Mouse (Mus musculus) limb, embryonic 11.5 days (tissue): ENCODE results near the gene Ehd1. TPM values are rescaled to one million over a fixed set of nuclear protein-coding genes. Genes with fewer than 3 reads are reported as not detected.

ENCODE experiments used
- ATAC-seq: fragments of 200-750 bp; cut with Nextera tagmentation; 2 replicates; pipeline ENCODE4 v1.8.0; 2017; ENCODE audit warnings: low read depth; ENCODE audit not compliant: insufficient number of reproducible peaks, low FRiP score, low TSS enrichment
- DNase-seq: peaks from one replicate; pipeline ENCODE4 v3.0.0-alpha.2; 2015; ENCODE audit warnings: low spot score
- H3K27ac ChIP-seq: fragments of 300-500 bp; sonication (generic); replicated peaks from 2 replicates; pipeline ENCODE4 v1.5.1; 2014; ENCODE audit warnings: low read depth, mild to moderate bottlenecking, low read length
- H3K27me3 ChIP-seq: fragments of 300-500 bp; sonication (generic); 2 replicates; pipeline ENCODE4 v1.6.1; 2014; ENCODE audit warnings: mild to moderate bottlenecking, low read length, mixed read lengths; ENCODE audit not compliant: control insufficient read depth, insufficient read depth
- H3K36me3 ChIP-seq: fragments of 300-500 bp; sonication (generic); 2 replicates; pipeline ENCODE4 v1.6.1; 2014; ENCODE audit warnings: mild to moderate bottlenecking, low read length, moderate library complexity, mixed read lengths; ENCODE audit not compliant: control insufficient read depth, insufficient read depth
- H3K4me1 ChIP-seq: fragments of 300-500 bp; sonication (generic); 2 replicates; pipeline ENCODE4 v1.6.1; 2014; ENCODE audit warnings: low read length, mixed read lengths; ENCODE audit not compliant: control insufficient read depth, insufficient read depth
- H3K4me2 ChIP-seq: fragments of 300-500 bp; sonication (generic); 2 replicates; pipeline ENCODE4 v1.6.1; 2014; ENCODE audit warnings: low read depth, mild to moderate bottlenecking, moderate library complexity; ENCODE audit not compliant: severe bottlenecking
- H3K4me3 ChIP-seq: fragments of 300-500 bp; sonication (generic); 2 replicates; pipeline ENCODE4 v1.5.1; 2014; ENCODE audit warnings: low read depth, low read length
- H3K9ac ChIP-seq: fragments of 300-500 bp; sonication (generic); 2 replicates; pipeline ENCODE4 v1.6.1; 2014; ENCODE audit warnings: mild to moderate bottlenecking, low read length
- H3K9me3 ChIP-seq: fragments of 300-500 bp; sonication (generic); 2 replicates; pipeline ENCODE4 v1.6.1; 2016; ENCODE audit warnings: low read length; ENCODE audit not compliant: control insufficient read depth
- WGBS: fragments of 180-500 bp; shearing (Covaris S2); extraction: QIAGEN DNeasy Blood & Tissue Kit; methylation state at CpG from one replicate; pipeline ENCODE4 v1.1.7; 2014; 5-methylcytosine and 5-hydroxymethylcytosine counted together
- polyA plus RNA-seq: library from polyadenylated mRNA; unstranded; fragments of >200 nt; fragmentation: Nextera tagmentation; extraction: Ambion mirVana; gene quantifications from 2 replicates; pipeline ENCODE4 v1.2.1, GENCODE M21; 2014

Gene Ehd1
- polyA plus RNA-seq, 1 experiment from 2014 or later: 56.1 TPM

- Histone ChIP-seq H3K9me3 (no peaks in the 10 kb centered on the region), H3K9ac (no peak overlapping the region), H3K27me3 (no peaks in the 10 kb centered on the region), H3K4me2 (no peak overlapping the region), H3K27ac (no peak overlapping the region), H3K4me3 (no peak overlapping the region), H3K36me3 (peaks cover 25% of the 10 kb centered on the region), H3K4me1 (peaks cover 19% of the 10 kb centered on the region)
- DNase-seq (no peak), ATAC-seq (no peak)
- 71% methylated on average over 15 of the region's 15 CpGs for WGBS
Observed at GRCm38 (mm10) chr19:6339890-6340504, 63.5 kb downstream of the Ehd1 start.

- Histone ChIP-seq H3K9ac (peak within 1 kb of the TSS; percentile 73), H3K4me1 (peaks cover 19% of the 10 kb centered on the region), H3K27ac (no peak within 1 kb of the TSS), H3K36me3 (peaks cover 25% of the 10 kb centered on the region), H3K9me3 (no peaks in the 10 kb centered on the region), H3K4me3 (peak within 1 kb of the TSS; percentile 65), H3K4me2 (peak within 1 kb of the TSS; percentile 96), H3K27me3 (no peaks in the 10 kb centered on the region)
- 10% methylated on average over 55 of the region's 72 CpGs for WGBS
- DNase-seq (peak; percentile 83), ATAC-seq (peak; percentile 53; the same call in 1 of the 2 replicates)
Observed at GRCm38 (mm10) chr19:6340524-6341452, 64.3 kb downstream of the Ehd1 start, which contains the start of gene Map4k2. Gene Map4k2, plus strand, starts transcription at chr19:6341135.

GRCm38 (mm10) chr19:6341453-6342077 is 65.0 kb downstream of the Ehd1 start:
- H3K27me3 ChIP-seq: no peaks in the 10 kb centered on the region
- 12% methylated on average over 23 of the region's 23 CpGs for WGBS
- H3K4me1 ChIP-seq: peaks cover 11% of the 10 kb centered on the region
- peak overlapping the region; percentile 96 for H3K4me2 ChIP-seq
- ATAC-seq: no peak
- H3K9ac ChIP-seq: peak overlapping the region; percentile 73
- H3K36me3 ChIP-seq: peaks cover 25% of the 10 kb centered on the region
- H3K9me3 ChIP-seq: no peaks in the 10 kb centered on the region
- no peak for DNase-seq
- no peak overlapping the region for H3K27ac ChIP-seq
- H3K4me3 ChIP-seq: peak overlapping the region; percentile 65

DNA sequence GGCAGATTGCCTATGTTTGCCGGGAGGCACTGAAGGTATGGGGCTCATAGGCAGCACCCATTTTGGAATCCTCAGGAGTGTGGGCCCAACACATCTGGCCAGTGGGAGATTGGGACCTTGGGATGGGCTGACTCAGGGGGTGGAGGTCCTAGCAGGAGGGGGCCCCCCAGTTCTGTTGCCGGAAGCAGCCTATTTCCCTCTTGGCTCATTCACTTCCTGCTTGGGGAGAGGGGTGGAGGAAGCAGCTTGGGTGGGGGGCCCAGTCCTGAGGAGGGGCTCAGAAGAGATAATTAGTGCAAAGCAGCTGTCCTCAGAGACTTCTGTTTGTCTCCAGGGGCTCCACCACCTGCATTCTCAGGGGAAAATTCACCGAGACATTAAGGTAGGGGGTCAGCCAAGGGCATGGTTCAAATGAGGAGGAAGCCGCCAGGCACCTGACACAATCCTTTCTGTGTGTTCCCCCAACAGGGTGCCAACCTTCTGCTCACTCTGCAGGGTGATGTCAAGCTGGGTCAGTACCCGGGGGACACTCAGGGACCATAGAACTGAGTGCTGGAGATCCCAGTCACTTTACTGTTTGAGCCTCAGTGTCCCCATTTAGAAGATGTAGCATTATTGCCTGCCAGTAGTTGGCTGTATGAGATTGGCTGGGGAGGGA is 65.9 kb downstream of the Ehd1 start:
- H3K4me1 ChIP-seq: peaks cover 9% of the 10 kb centered on the region; the same call in 1 of the 2 replicates
- no peak for DNase-seq
- no peak overlapping the region for H3K9ac ChIP-seq
- no peaks in the 10 kb centered on the region for H3K27me3 ChIP-seq
- no peak overlapping the region for H3K27ac ChIP-seq
- no peak overlapping the region for H3K4me2 ChIP-seq
- ATAC-seq: no peak
- H3K36me3 ChIP-seq: peaks cover 23% of the 10 kb centered on the region
- H3K9me3 ChIP-seq: no peaks in the 10 kb centered on the region
- 72% methylated on average over 5 of the region's 5 CpGs for WGBS
- no peak overlapping the region for H3K4me3 ChIP-seq

GRCm38 (mm10) chr19:6343066-6343925 is 66.8 kb downstream of the Ehd1 start:
- Histone ChIP-seq H3K9ac (no peak overlapping the region), H3K4me2 (no peak overlapping the region), H3K4me3 (no peak overlapping the region), H3K9me3 (no peaks in the 10 kb centered on the region), H3K36me3 (peaks cover 15% of the 10 kb centered on the region), H3K4me1 (peaks cover 9% of the 10 kb centered on the region; the same call in 1 of the 2 replicates), H3K27ac (no peak overlapping the region), H3K27me3 (no peaks in the 10 kb centered on the region)
- 85% methylated on average over 19 of the region's 19 CpGs for WGBS
- ATAC-seq (no peak), DNase-seq (no peak)

DNA sequence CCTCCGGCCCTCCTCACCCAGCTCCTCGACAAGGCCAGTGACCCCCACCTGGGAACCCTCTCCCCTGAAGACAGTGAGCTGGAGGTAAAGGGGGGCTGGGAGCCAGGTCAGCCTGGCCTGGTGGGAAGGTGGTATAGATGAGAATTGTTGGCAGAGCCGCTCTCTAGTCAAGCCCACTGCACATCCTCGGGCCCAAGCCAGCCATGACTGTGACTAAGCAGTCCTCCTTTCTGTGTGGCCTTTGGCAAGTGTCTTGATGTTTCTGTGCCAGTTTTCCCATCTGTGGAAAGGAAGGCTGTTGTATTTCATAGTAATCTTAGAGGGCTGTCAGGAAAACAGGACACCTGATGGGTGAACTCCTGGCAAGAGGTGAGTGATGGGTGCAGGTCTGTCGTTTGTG is 67.5 kb downstream of the Ehd1 start:
- DNase-seq (no peak), ATAC-seq (no peak)
- no peak overlapping the region for H3K4me3 ChIP-seq
- H3K27me3 ChIP-seq: no peaks in the 10 kb centered on the region
- H3K36me3 ChIP-seq: peaks cover 8% of the 10 kb centered on the region
- no peak overlapping the region for H3K27ac ChIP-seq
- no peak overlapping the region for H3K9ac ChIP-seq
- no peak overlapping the region for H3K4me2 ChIP-seq
- peaks cover 14% of the 10 kb centered on the region for H3K4me1 ChIP-seq
- no peaks in the 10 kb centered on the region for H3K9me3 ChIP-seq
- WGBS: 84% methylated on average over 5 of the region's 5 CpGs

GRCm38 (mm10) chr19:6346023-6346422 is 69.5 kb downstream of the Ehd1 start:
- H3K4me1 ChIP-seq: peaks cover 11% of the 10 kb centered on the region
- ATAC-seq: no peak
- 92% methylated on average over 5 of the region's 5 CpGs for WGBS
- no peak overlapping the region for H3K4me2 ChIP-seq
- H3K27ac ChIP-seq: no peak overlapping the region
- no peak overlapping the region for H3K4me3 ChIP-seq
- H3K9ac ChIP-seq: no peak overlapping the region; the same call in 1 of the 2 replicates
- peaks cover 3% of the 10 kb centered on the region; the same call in 1 of the 2 replicates for H3K36me3 ChIP-seq
- H3K27me3 ChIP-seq: no peaks in the 10 kb centered on the region
- H3K9me3 ChIP-seq: no peaks in the 10 kb centered on the region
- DNase-seq: no peak
